Mouse (Mus musculus) lung, postnatal 0 days (tissue): ENCODE measurements at regions not wholly inside any gene's neighbourhood (a gene's known extent, or its start where the extent isn't known, plus 50 kb on each side); places are given as distances from the start of the nearest gene placed in this dataset.

Experiments
- CTCF ChIP-seq: IDR thresholded peaks from 2 replicates; pipeline ENCODE4 v1.5.1; 2016; ENCODE audit warnings: antibody characterized with exemption, mild to moderate bottlenecking
- EP300 ChIP-seq: IDR thresholded peaks from 2 replicates; pipeline ENCODE4 v1.6.1; 2016; ENCODE audit warnings: antibody characterized with exemption, mild to moderate bottlenecking, control low read depth

- TF ChIP-seq EP300 (no peak), CTCF (peak; percentile 70)
Observed at GRCm38 (mm10) chr14:25017860-25018259, 441.1 kb upstream of the Zmiz1 start.
